Mouse (Mus musculus): ENCODE results near the gene Snx29. TPM values are rescaled to one million over a fixed set of nuclear protein-coding genes. Genes with fewer than 3 reads are reported as not detected.

The Snx29 gene
- polyA plus RNA-seq, 1 experiment from 2014 or later = 17.4 TPM

- Histone ChIP-seq H3K4me2 (no peak overlapping the region), H3K27ac (no peak overlapping the region), H3K4me1 (replicated peaks) (no peaks in the 10 kb centered on the region), H3K4me3 (replicated peaks) (no peak overlapping the region), H3K9me3 (no peaks in the 10 kb centered on the region), H3K36me3 (no peaks in the 10 kb centered on the region), H3K27me3 (no peaks in the 10 kb centered on the region), H3K9ac (replicated peaks) (no peak overlapping the region)
- no peak for ATAC-seq (ENCODE audit: insufficient number of reproducible peaks, insufficient read depth, low FRiP score, low TSS enrichment, low read depth)
- WGBS = 92% methylated on average over 5 of the region's 5 CpGs
Observed at GRCm38 (mm10) chr16:11385798-11386197, 63.1 kb downstream of the Snx29 start.

GRCm38 (mm10) chr16:11386221-11386620 lies 63.5 kb downstream of the Snx29 start:
- H3K36me3 ChIP-seq = no peaks in the 10 kb centered on the region
- no peaks in the 10 kb centered on the region for H3K27me3 ChIP-seq
- H3K27ac ChIP-seq = no peak overlapping the region
- H3K4me1 ChIP-seq (replicated peaks) = no peaks in the 10 kb centered on the region
- H3K4me3 ChIP-seq (replicated peaks) = no peak overlapping the region
- no peak for ATAC-seq (ENCODE audit: insufficient number of reproducible peaks, insufficient read depth, low FRiP score, low TSS enrichment, low read depth)
- no peak overlapping the region for H3K4me2 ChIP-seq
- no peak overlapping the region for H3K9ac ChIP-seq (replicated peaks)
- H3K9me3 ChIP-seq = no peaks in the 10 kb centered on the region

- H3K27me3 ChIP-seq = no peaks in the 10 kb centered on the region
- no peak overlapping the region for H3K27ac ChIP-seq
- H3K36me3 ChIP-seq = no peaks in the 10 kb centered on the region
- H3K4me3 ChIP-seq (replicated peaks) = no peak overlapping the region
- H3K9me3 ChIP-seq = no peaks in the 10 kb centered on the region
- no peaks in the 10 kb centered on the region for H3K4me1 ChIP-seq (replicated peaks)
- no peak overlapping the region for H3K4me2 ChIP-seq
- no peak for ATAC-seq (ENCODE audit: insufficient number of reproducible peaks, insufficient read depth, low FRiP score, low TSS enrichment, low read depth)
- H3K9ac ChIP-seq (replicated peaks) = no peak overlapping the region
- 72% methylated on average over 2 of the region's 2 CpGs for WGBS
Observed at GRCm38 (mm10) chr16:11388085-11388484, 65.4 kb downstream of the Snx29 start.

- Histone ChIP-seq H3K36me3 (no peaks in the 10 kb centered on the region), H3K4me2 (no peak overlapping the region), H3K27ac (no peak overlapping the region), H3K27me3 (no peaks in the 10 kb centered on the region), H3K9ac (replicated peaks) (no peak overlapping the region), H3K9me3 (no peaks in the 10 kb centered on the region), H3K4me3 (replicated peaks) (no peak overlapping the region), H3K4me1 (replicated peaks) (no peaks in the 10 kb centered on the region)
- WGBS = 38% methylated on average over 2 of the region's 2 CpGs
- ATAC-seq (ENCODE audit: insufficient number of reproducible peaks, insufficient read depth, low FRiP score, low TSS enrichment, low read depth) = no peak
Observed at GRCm38 (mm10) chr16:11389324-11389723, 66.6 kb downstream of the Snx29 start.

GRCm38 (mm10) chr16:11396570-11396969 lies 73.9 kb downstream of the Snx29 start:
- H3K4me3 ChIP-seq (replicated peaks) = no peak overlapping the region
- H3K4me1 ChIP-seq (replicated peaks) = no peaks in the 10 kb centered on the region
- no peaks in the 10 kb centered on the region for H3K9me3 ChIP-seq
- 63% methylated on average over 2 of the region's 2 CpGs for WGBS
- H3K4me2 ChIP-seq = no peak overlapping the region
- no peak for ATAC-seq (ENCODE audit: insufficient number of reproducible peaks, insufficient read depth, low FRiP score, low TSS enrichment, low read depth)
- peaks cover 9% of the 10 kb centered on the region; the same call in 1 of the 2 replicates for H3K36me3 ChIP-seq
- no peak overlapping the region for H3K9ac ChIP-seq (replicated peaks)
- no peaks in the 10 kb centered on the region for H3K27me3 ChIP-seq
- no peak overlapping the region for H3K27ac ChIP-seq

GRCm38 (mm10) chr16:11399386-11399785 lies 76.7 kb downstream of the Snx29 start:
- Histone ChIP-seq H3K9me3 (no peaks in the 10 kb centered on the region), H3K4me1 (replicated peaks) (no peaks in the 10 kb centered on the region), H3K27ac (no peak overlapping the region), H3K9ac (replicated peaks) (no peak overlapping the region), H3K27me3 (no peaks in the 10 kb centered on the region), H3K36me3 (peaks cover 18% of the 10 kb centered on the region; the same call in 1 of the 2 replicates), H3K4me3 (replicated peaks) (no peak overlapping the region), H3K4me2 (no peak overlapping the region)
- WGBS = 88% methylated on average over 4 of the region's 4 CpGs
- ATAC-seq (ENCODE audit: insufficient number of reproducible peaks, insufficient read depth, low FRiP score, low TSS enrichment, low read depth) = no peak

- no peak for ATAC-seq (ENCODE audit: insufficient number of reproducible peaks, insufficient read depth, low FRiP score, low TSS enrichment, low read depth)
- H3K36me3 ChIP-seq = peaks cover 18% of the 10 kb centered on the region; the same call in 1 of the 2 replicates
- H3K4me3 ChIP-seq (replicated peaks) = no peak overlapping the region
- H3K9ac ChIP-seq (replicated peaks) = no peak overlapping the region
- H3K27me3 ChIP-seq = no peaks in the 10 kb centered on the region
- no peak overlapping the region for H3K27ac ChIP-seq
- H3K4me2 ChIP-seq = no peak overlapping the region
- H3K4me1 ChIP-seq (replicated peaks) = no peaks in the 10 kb centered on the region
- no peaks in the 10 kb centered on the region for H3K9me3 ChIP-seq
- WGBS = 92% methylated on average over 6 of the region's 6 CpGs
Observed at GRCm38 (mm10) chr16:11399845-11400565, 77.3 kb downstream of the Snx29 start.

- Histone ChIP-seq H3K36me3 (peaks cover 15% of the 10 kb centered on the region; the same call in 1 of the 2 replicates), H3K27me3 (no peaks in the 10 kb centered on the region), H3K4me3 (replicated peaks) (no peak overlapping the region), H3K4me1 (replicated peaks) (no peaks in the 10 kb centered on the region), H3K9ac (replicated peaks) (no peak overlapping the region), H3K9me3 (no peaks in the 10 kb centered on the region), H3K27ac (no peak overlapping the region), H3K4me2 (no peak overlapping the region)
- ATAC-seq (ENCODE audit: insufficient number of reproducible peaks, insufficient read depth, low FRiP score, low TSS enrichment, low read depth) = no peak
- 74% methylated on average over 7 of the region's 7 CpGs for WGBS
Observed at GRCm38 (mm10) chr16:11400936-11401335, 78.2 kb downstream of the Snx29 start.

- ATAC-seq (ENCODE audit: insufficient number of reproducible peaks, insufficient read depth, low FRiP score, low TSS enrichment, low read depth) = no peak
- H3K4me1 ChIP-seq (replicated peaks) = peaks cover 5% of the 10 kb centered on the region
- H3K4me2 ChIP-seq = no peak overlapping the region
- H3K27ac ChIP-seq = no peak overlapping the region
- no peak overlapping the region for H3K4me3 ChIP-seq (replicated peaks)
- H3K27me3 ChIP-seq = no peaks in the 10 kb centered on the region
- H3K9ac ChIP-seq (replicated peaks) = no peak overlapping the region
- 82% methylated on average over 3 of the region's 3 CpGs for WGBS
- peaks cover 9% of the 10 kb centered on the region; the same call in 1 of the 2 replicates for H3K36me3 ChIP-seq
- H3K9me3 ChIP-seq = no peaks in the 10 kb centered on the region
Observed at GRCm38 (mm10) chr16:11405193-11405592, 82.5 kb downstream of the Snx29 start.

GRCm38 (mm10) chr16:11406201-11406600 lies 83.5 kb downstream of the Snx29 start:
- H3K4me2 ChIP-seq = no peak overlapping the region
- H3K4me3 ChIP-seq (replicated peaks) = no peak overlapping the region
- peaks cover 9% of the 10 kb centered on the region; the same call in 1 of the 2 replicates for H3K36me3 ChIP-seq
- no peak overlapping the region for H3K9ac ChIP-seq (replicated peaks)
- whole genome bisulfite sequencing = 78% methylated on average over 5 of the region's 5 CpGs
- ATAC-seq (ENCODE audit: insufficient number of reproducible peaks, insufficient read depth, low FRiP score, low TSS enrichment, low read depth) = no peak
- no peaks in the 10 kb centered on the region for H3K9me3 ChIP-seq
- no peaks in the 10 kb centered on the region for H3K27me3 ChIP-seq
- H3K27ac ChIP-seq = no peak overlapping the region
- peaks cover 5% of the 10 kb centered on the region for H3K4me1 ChIP-seq (replicated peaks)

GRCm38 (mm10) chr16:11406622-11407021 lies 83.9 kb downstream of the Snx29 start:
- H3K4me1 ChIP-seq (replicated peaks) = peaks cover 5% of the 10 kb centered on the region
- no peak overlapping the region for H3K4me2 ChIP-seq
- no peaks in the 10 kb centered on the region for H3K9me3 ChIP-seq
- WGBS = 92% methylated on average over 9 of the region's 9 CpGs
- no peak overlapping the region for H3K9ac ChIP-seq (replicated peaks)
- H3K27me3 ChIP-seq = no peaks in the 10 kb centered on the region
- no peak overlapping the region for H3K4me3 ChIP-seq (replicated peaks)
- no peak overlapping the region for H3K27ac ChIP-seq
- ATAC-seq (ENCODE audit: insufficient number of reproducible peaks, insufficient read depth, low FRiP score, low TSS enrichment, low read depth) = no peak
- peaks cover 9% of the 10 kb centered on the region; the same call in 1 of the 2 replicates for H3K36me3 ChIP-seq

All from limb, embryonic 12.5 days (tissue).